Mouse (Mus musculus) right cerebral cortex, postnatal 25 days (tissue): Measurements from ENCODE around the gene Cpped1.

ENCODE experiments used
- DNase-seq: peaks from one replicate; pipeline ENCODE4 v3.0.0; 2022

Gene Cpped1

GRCm38 (mm10) chr16:11833474-11833873 lies 75.8 kb downstream of the Cpped1 start:
- DNase-seq: no peak

GRCm38 (mm10) chr16:11828816-11829215 lies 80.4 kb downstream of the Cpped1 start:
- DNase-seq: no peak

GRCm38 (mm10) chr16:11824833-11825232 lies 84.4 kb downstream of the Cpped1 start:
- peak; percentile 20 for DNase-seq

- DNase-seq: no peak
These were observed 84.9 kb downstream of the Cpped1 start for GRCm38 (mm10) chr16:11824385-11824784.

GRCm38 (mm10) chr16:11820791-11821190 lies 88.5 kb downstream of the Cpped1 start:
- no peak for DNase-seq

- no peak for DNase-seq
These were observed 94.2 kb downstream of the Cpped1 start for GRCm38 (mm10) chr16:11814935-11815650.

GRCm38 (mm10) chr16:11812119-11812518 lies 97.1 kb downstream of the Cpped1 start:
- DNase-seq: no peak

GRCm38 (mm10) chr16:11809615-11810014 lies 99.6 kb downstream of the Cpped1 start:
- DNase-seq: no peak

- no peak for DNase-seq
These were observed 107.2 kb downstream of the Cpped1 start for GRCm38 (mm10) chr16:11801960-11802539.

GRCm38 (mm10) chr16:11795758-11796460 lies 113.3 kb downstream of the Cpped1 start:
- no peak for DNase-seq

GRCm38 (mm10) chr16:11794628-11795027 lies 114.6 kb downstream of the Cpped1 start:
- no peak for DNase-seq

GRCm38 (mm10) chr16:11793391-11793790 lies 115.9 kb downstream of the Cpped1 start:
- DNase-seq: no peak

- no peak for DNase-seq
These were observed 118.8 kb downstream of the Cpped1 start for GRCm38 (mm10) chr16:11790476-11790875.

- no peak for DNase-seq
These were observed 123.4 kb downstream of the Cpped1 start for GRCm38 (mm10) chr16:11785806-11786205.

GRCm38 (mm10) chr16:11784354-11784753 lies 124.9 kb downstream of the Cpped1 start:
- DNase-seq: no peak

- DNase-seq: no peak
These were observed 125.9 kb downstream of the Cpped1 start for GRCm38 (mm10) chr16:11783337-11783736.

GRCm38 (mm10) chr16:11782082-11782481 lies 127.2 kb downstream of the Cpped1 start:
- DNase-seq: no peak

- peak; percentile 63 for DNase-seq
These were observed 130.4 kb downstream of the Cpped1 start for GRCm38 (mm10) chr16:11778715-11779460.

GRCm38 (mm10) chr16:11778191-11778590 lies 131.1 kb downstream of the Cpped1 start:
- DNase-seq: no peak

- no peak for DNase-seq
These were observed 132.7 kb downstream of the Cpped1 start for GRCm38 (mm10) chr16:11776528-11776927.

GRCm38 (mm10) chr16:11774321-11774720 lies 134.9 kb downstream of the Cpped1 start:
- DNase-seq: no peak

GRCm38 (mm10) chr16:11772318-11772717 lies 136.9 kb downstream of the Cpped1 start:
- DNase-seq: no peak

GRCm38 (mm10) chr16:11757951-11758350 lies 151.3 kb downstream of the Cpped1 start:
- no peak for DNase-seq
